ENCODE assay signal across 7 mouse cellular contexts in the genomic region with DNA sequence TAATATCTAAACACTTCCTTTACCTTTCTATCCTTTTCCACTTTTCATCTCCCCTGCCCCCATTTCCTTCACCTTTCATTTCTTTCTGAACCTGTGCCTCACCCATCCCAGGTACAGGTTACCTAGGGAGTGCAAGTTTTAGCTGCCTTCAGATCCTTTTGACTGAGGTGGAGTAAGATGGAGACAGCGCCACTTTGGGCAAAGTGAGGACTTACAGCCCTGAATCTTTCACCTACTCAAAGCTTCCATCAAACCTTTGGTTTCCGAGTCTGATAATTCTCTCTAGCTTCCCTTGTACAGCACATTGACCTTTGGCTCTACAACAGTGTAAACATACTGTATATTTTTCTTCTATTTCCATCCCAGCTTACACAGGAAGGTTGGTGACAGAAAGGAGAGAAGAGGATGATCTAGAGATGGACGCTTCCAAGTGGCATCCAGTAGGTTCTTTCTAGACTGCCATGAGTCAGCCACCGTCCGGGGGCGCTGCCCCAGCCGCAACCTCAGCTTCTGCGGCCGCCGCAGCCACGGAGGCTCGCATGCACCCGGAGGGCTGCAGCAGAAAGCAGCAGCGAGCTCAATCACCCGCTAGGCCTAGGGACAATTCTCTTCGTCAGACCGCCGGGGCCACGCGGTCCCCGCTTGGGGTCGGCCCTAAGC. TPM values are rescaled to one million over a fixed set of nuclear protein-coding genes. Genes with fewer than 3 reads are reported as not detected.
DNase-seq lines count a peak whose midpoint lies in the region; ATAC-seq and TF ChIP-seq lines count a peak whose summit lies in the region.

No protein-coding gene starts in this region.

- no peak for ATAC-seq in megakaryocyte, adult 5-6 weeks (ENCODE audit: poor library complexity, severe bottlenecking)
- ATAC-seq in hindbrain, postnatal 0 days: peak; percentile 66
- ATAC-seq in midbrain, postnatal 0 days (ENCODE audit: low FRiP score): peak; percentile 66

- peaks cover 27% of the 10 kb centered on the region for H3K4me1 ChIP-seq in megakaryocyte, embryonic 14.5 days
- peaks cover 20% of the 10 kb centered on the region for H3K4me1 ChIP-seq in hindbrain, postnatal 0 days (ENCODE audit: insufficient read depth, low read length)
- H3K4me1 ChIP-seq in midbrain, postnatal 0 days (ENCODE audit: insufficient read depth, low read length): no peaks in the 10 kb centered on the region; the same call in 1 of the 2 replicates

- H3K4me3 ChIP-seq in megakaryocyte, embryonic 14.5 days (replicated peaks): peak overlapping the region; percentile 86
- peak overlapping the region; percentile 70 for H3K4me3 ChIP-seq in hindbrain, postnatal 0 days (ENCODE audit: low read length)
- peak overlapping the region; percentile 87 for H3K4me3 ChIP-seq in midbrain, postnatal 0 days (ENCODE audit: low read depth, low read length)

- DNase-seq in embryo, embryonic 10.5 days (ENCODE audit: low spot score): peak; percentile 35
- peak; percentile 78 for DNase-seq in hindbrain, postnatal 0 days (ENCODE audit: low spot score)
- peak; percentile 75 for DNase-seq in midbrain, postnatal 0 days (ENCODE audit: low spot score)
- no peak for DNase-seq in gastrocnemius, adult 18-20 months (ENCODE audit: low spot score)
- DNase-seq in adrenal gland, adult (ENCODE audit: inconsistent age in 2 of 2, low spot score in 1 of 2): no peak

- peak overlapping the region; percentile 95 for H3K9ac ChIP-seq in hindbrain, postnatal 0 days (replicated peaks; ENCODE audit: low read length)
- peak overlapping the region; percentile 93 for H3K9ac ChIP-seq in midbrain, postnatal 0 days (replicated peaks; ENCODE audit: low read length, poor library complexity, severe bottlenecking)

- WGBS in hindbrain, postnatal 0 days: under 1% methylated on average over 22 of the region's 22 CpGs
- 0% methylated on average over 22 of the region's 22 CpGs for WGBS in midbrain, postnatal 0 days

- TF ChIP-seq CTCF in hindbrain, postnatal 0 days (IDR thresholded peaks at IDR 0.05; ENCODE audit: low read depth): peak; percentile 56
- peak; percentile 64 for TF ChIP-seq CTCF in midbrain, postnatal 0 days (IDR thresholded peaks at IDR 0.05)

- peaks cover 50% of the 10 kb centered on the region for H3K27me3 ChIP-seq in megakaryocyte, embryonic 14.5 days (replicated peaks)
- H3K27me3 ChIP-seq in hindbrain, postnatal 0 days (ENCODE audit: insufficient read depth, low read length): no peaks in the 10 kb centered on the region
- no peaks in the 10 kb centered on the region for H3K27me3 ChIP-seq in midbrain, postnatal 0 days (ENCODE audit: insufficient read depth, low read length)

- peak overlapping the region; percentile 97 for H3K27ac ChIP-seq in hindbrain, postnatal 0 days
- peak overlapping the region; percentile 99 for H3K27ac ChIP-seq in midbrain, postnatal 0 days (ENCODE audit: low read depth, low read length)

- peaks cover 8% of the 10 kb centered on the region; the same call in 1 of the 2 replicates for H3K9me3 ChIP-seq in megakaryocyte, embryonic 14.5 days
- H3K9me3 ChIP-seq in hindbrain, postnatal 0 days (ENCODE audit: low read length): no peaks in the 10 kb centered on the region
- H3K9me3 ChIP-seq in midbrain, postnatal 0 days (ENCODE audit: low read length): no peaks in the 10 kb centered on the region

- no peaks in the 10 kb centered on the region for H3K36me3 ChIP-seq in megakaryocyte, embryonic 14.5 days (replicated peaks; ENCODE audit: low read length)
- no peaks in the 10 kb centered on the region for H3K36me3 ChIP-seq in hindbrain, postnatal 0 days (ENCODE audit: insufficient read depth, low read length)
- peaks cover 2% of the 10 kb centered on the region; the same call in 1 of the 2 replicates for H3K36me3 ChIP-seq in midbrain, postnatal 0 days (ENCODE audit: insufficient read depth, low read length)

- peak overlapping the region; percentile 78 for H3K4me2 ChIP-seq in hindbrain, postnatal 0 days (ENCODE audit: low read depth, low read length)
- H3K4me2 ChIP-seq in midbrain, postnatal 0 days (ENCODE audit: low read depth, low read length, poor library complexity, severe bottlenecking): peak overlapping the region; percentile 88

RNA-seq across cellular contexts. Expression of a gene that starts 2.7 kb away (rescaled TPM):
- polyA plus RNA-seq in megakaryocyte, embryonic 14.5 days (2012; ENCODE audit: insufficient read depth, low replicate concordance): 1.3 TPM in 1 of 2 replicates, not detected in the other
- not detected in 2 replicates for total RNA-seq in megakaryocyte, adult 5-6 weeks (2015)
- not detected in 2 replicates for total RNA-seq in megakaryocyte, adult 5-6 weeks (2017)
- total RNA-seq in hindbrain, postnatal 0 days (2014; rRNA removed): 132 and 135 TPM in 2 replicates
- polyA plus RNA-seq in hindbrain, postnatal 0 days (2015; fragmentation: Nextera tagmentation; extraction: Ambion mirVana): 139 and 149 TPM in 2 replicates
- total RNA-seq in midbrain, postnatal 0 days (2014; rRNA removed): 156 and 164 TPM in 2 replicates
- 131 and 160 TPM in 2 replicates for polyA plus RNA-seq in midbrain, postnatal 0 days (2015; fragmentation: Nextera tagmentation; extraction: Ambion mirVana)
- total RNA-seq in gastrocnemius, adult 18-20 months (2021): not detected

RNA-seq across cellular contexts. Expression of a gene that starts 52.4 kb away (rescaled TPM):
- not detected in 2 replicates for polyA plus RNA-seq in megakaryocyte, embryonic 14.5 days (2012; ENCODE audit: insufficient read depth, low replicate concordance)
- not detected in 2 replicates for total RNA-seq in megakaryocyte, adult 5-6 weeks (2015)
- not detected in 2 replicates for total RNA-seq in megakaryocyte, adult 5-6 weeks (2017)
- total RNA-seq in hindbrain, postnatal 0 days (2014; rRNA removed): 2.2 and 11.2 TPM in 2 replicates
- polyA plus RNA-seq in hindbrain, postnatal 0 days (2015; fragmentation: Nextera tagmentation; extraction: Ambion mirVana): 10.5 and 11.5 TPM in 2 replicates
- total RNA-seq in midbrain, postnatal 0 days (2014; rRNA removed): 14.9 and 20.6 TPM in 2 replicates
- polyA plus RNA-seq in midbrain, postnatal 0 days (2015; fragmentation: Nextera tagmentation; extraction: Ambion mirVana): 11.7 and 15.0 TPM in 2 replicates
- not detected for total RNA-seq in gastrocnemius, adult 18-20 months (2021)

Comparison
In these comparisons a context has a peak if more than half of its experiments do, and no peak if none do; other contexts are left out.
1. DNase-seq: peak in embryo, embryonic 10.5 days (single experiment), hindbrain, postnatal 0 days (single experiment) and midbrain, postnatal 0 days (single experiment); none in gastrocnemius, adult 18-20 months (single experiment) and adrenal gland, adult (0 of 2).
2. RNA of a gene that starts 2.7 kb away (total RNA-seq): 156 to 164 TPM in midbrain, postnatal 0 days and 132 to 135 TPM in hindbrain, postnatal 0 days; not detected in gastrocnemius, adult 18-20 months and not detected in megakaryocyte, adult 5-6 weeks; every median in the first group is over 100 times any median in the second.
3. Peak in every context shown above with its lines, with median percentiles within 50 percentile points of each other: H3K4me3 ChIP-seq.